ENCODE assay signal across 15 mouse cellular contexts in the genomic region with DNA sequence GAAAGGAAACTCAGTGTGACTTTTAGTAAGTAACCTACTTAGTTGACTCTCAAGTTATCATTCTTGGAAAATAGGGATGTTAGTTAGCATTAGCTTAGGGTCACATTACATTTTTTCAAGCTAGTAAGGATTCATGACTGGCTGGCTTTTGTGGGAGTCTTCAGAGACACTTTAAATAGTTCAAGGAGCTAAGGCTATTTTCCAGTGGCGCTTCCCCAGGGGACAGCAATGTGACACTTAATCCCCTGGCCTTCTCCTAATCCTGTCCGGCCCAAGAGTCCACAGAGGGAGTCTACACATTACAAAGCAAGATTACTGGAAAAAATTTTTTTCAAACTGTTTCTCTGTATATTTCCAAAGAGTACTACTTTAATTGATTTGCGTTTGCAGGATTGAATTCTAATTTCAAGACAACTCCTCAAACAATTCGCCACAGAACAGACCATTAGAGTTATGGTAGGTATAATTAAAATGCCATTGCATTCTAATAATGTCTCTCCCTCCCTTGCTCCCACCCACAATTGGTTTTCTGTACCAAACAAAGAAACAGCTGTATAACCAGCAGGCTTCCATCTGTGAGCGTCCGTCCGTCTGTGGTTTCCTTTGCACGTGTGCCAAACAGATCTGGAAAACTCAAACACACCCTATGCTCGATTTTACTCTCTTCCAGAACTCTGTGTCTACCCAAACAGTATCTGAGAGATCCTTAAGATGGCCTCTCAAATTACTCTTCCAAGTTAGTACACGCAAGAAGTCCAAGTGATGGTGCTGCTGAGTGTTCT.
DNase-seq lines count a peak whose midpoint lies in the region; ATAC-seq and TF ChIP-seq lines count a peak whose summit lies in the region.
"Had no signal": no experiment of that assay in that cellular context is flagged by ENCODE, and none has a peak within 500 bp of the region (broad histone marks: within the 10 kb centered on the region; RNA-seq: fewer than 3 reads in every experiment).

No protein-coding gene starts in this region.

- DNase-seq in heart, adult 11 months, result peak; percentile 95
- DNase-seq in heart, embryonic 10.5 days (ENCODE audit: low spot score), result no peak
- no peak for DNase-seq in lung, postnatal 25 days (ENCODE audit: low spot score)
- no peak for DNase-seq in heart, postnatal 0 days (ENCODE audit: low spot score)
- DNase-seq in spleen, adult 18-20 months, result no peak
- DNase-seq in midbrain, embryonic 11.5 days (ENCODE audit: low spot score, missing footprints), result no peak
- no peak for DNase-seq in left cerebral cortex, postnatal 4 days
- DNase-seq: adrenal gland, postnatal 25 days; cerebellum, adult 8-10 months; right cerebral cortex, adult 18-20 months had no signal

- TF ChIP-seq EP300 in heart, postnatal 0 days (IDR thresholded peaks at IDR 0.05; ENCODE audit: low read depth), result no peak

- ATAC-seq in lung, embryonic 16.5 days (ENCODE audit: low read depth), result peak; percentile 51; the same call in 1 of the 2 replicates
- no peak for ATAC-seq in heart, postnatal 0 days (ENCODE audit: insufficient read depth, low read depth)
- no peak for ATAC-seq in midbrain, embryonic 11.5 days (ENCODE audit: low FRiP score)
- ATAC-seq: midbrain, embryonic 13.5 days had no signal

- H3K4me2 ChIP-seq in lung, embryonic 16.5 days (ENCODE audit: low read depth, low read length), result no peak overlapping the region
- no peak overlapping the region for H3K4me2 ChIP-seq in heart, postnatal 0 days (ENCODE audit: low read depth, low read length)
- H3K4me2 ChIP-seq in midbrain, embryonic 11.5 days, result no peak overlapping the region
- H3K4me2 ChIP-seq: embryonic facial prominence, embryonic 13.5 days; midbrain, embryonic 13.5 days; neural tube, embryonic 13.5 days had no signal

- no peak for TF ChIP-seq CTCF in heart, postnatal 0 days (IDR thresholded peaks at IDR 0.05; ENCODE audit: low read depth)

- no peak overlapping the region for H3K4me3 ChIP-seq in heart, embryonic 10.5 days
- H3K4me3 ChIP-seq in lung, embryonic 16.5 days (ENCODE audit: low read length), result no peak overlapping the region
- no peak overlapping the region for H3K4me3 ChIP-seq in heart, postnatal 0 days (ENCODE audit: low read depth, low read length)
- H3K4me3 ChIP-seq in midbrain, embryonic 11.5 days (ENCODE audit: low read depth, low read length), result no peak overlapping the region
- H3K4me3 ChIP-seq: embryonic facial prominence, embryonic 13.5 days; hindbrain, embryonic 10.5 days; midbrain, embryonic 13.5 days; neural tube, embryonic 13.5 days had no signal

- H3K27ac ChIP-seq in heart, embryonic 10.5 days, result no peak overlapping the region
- 0 out of 2 replicates have a peak overlapping the region, but pooled peaks have one; percentile 10 for H3K27ac ChIP-seq in lung, embryonic 16.5 days (ENCODE audit: low read length)
- H3K27ac ChIP-seq in heart, postnatal 0 days (ENCODE audit: low read depth), result peak overlapping the region; percentile 20; the same call in 1 of the 2 replicates
- no peak overlapping the region for H3K27ac ChIP-seq in midbrain, embryonic 11.5 days (ENCODE audit: low read depth, low read length)
- H3K27ac ChIP-seq: embryonic facial prominence, embryonic 13.5 days; hindbrain, embryonic 10.5 days; midbrain, embryonic 13.5 days; neural tube, embryonic 13.5 days had no signal

- H3K4me1 ChIP-seq in heart, embryonic 10.5 days, result peaks cover 5% of the 10 kb centered on the region; the same call in 1 of the 2 replicates
- H3K4me1 ChIP-seq in lung, embryonic 16.5 days (replicated peaks; ENCODE audit: control insufficient read depth, insufficient read depth, low read length), result no peaks in the 10 kb centered on the region
- H3K4me1 ChIP-seq in heart, postnatal 0 days (ENCODE audit: control insufficient read depth, insufficient read depth), result peaks cover 13% of the 10 kb centered on the region
- no peaks in the 10 kb centered on the region for H3K4me1 ChIP-seq in midbrain, embryonic 11.5 days (ENCODE audit: control insufficient read depth, insufficient read depth, low read length)
- H3K4me1 ChIP-seq: embryonic facial prominence, embryonic 13.5 days; hindbrain, embryonic 10.5 days; midbrain, embryonic 13.5 days; neural tube, embryonic 13.5 days had no signal

- intact Hi-C loops in left cerebral cortex, postnatal 4 days (cut with DNase I), result no loop called here

- H3K9ac ChIP-seq in lung, embryonic 16.5 days (ENCODE audit: low read length), result no peak overlapping the region
- H3K9ac ChIP-seq in heart, postnatal 0 days (replicated peaks; ENCODE audit: low read depth, low read length), result no peak overlapping the region
- H3K9ac ChIP-seq in midbrain, embryonic 11.5 days (ENCODE audit: low read length), result no peak overlapping the region
- H3K9ac ChIP-seq: embryonic facial prominence, embryonic 13.5 days; midbrain, embryonic 13.5 days; neural tube, embryonic 13.5 days had no signal

- 84% methylated on average over 10 of the region's 10 CpGs for WGBS in heart, embryonic 10.5 days
- WGBS in lung, embryonic 16.5 days, result 58% methylated on average over 10 of the region's 10 CpGs
- 71% methylated on average over 10 of the region's 10 CpGs for WGBS in heart, postnatal 0 days
- 66% methylated on average over 10 of the region's 10 CpGs for WGBS in midbrain, embryonic 11.5 days

- no peaks in the 10 kb centered on the region for H3K36me3 ChIP-seq in heart, embryonic 10.5 days
- H3K36me3 ChIP-seq in lung, embryonic 16.5 days (ENCODE audit: control insufficient read depth, insufficient read depth, low read length), result no peaks in the 10 kb centered on the region
- no peaks in the 10 kb centered on the region for H3K36me3 ChIP-seq in heart, postnatal 0 days (replicated peaks; ENCODE audit: control insufficient read depth, insufficient read depth, low read length)
- H3K36me3 ChIP-seq in midbrain, embryonic 11.5 days (ENCODE audit: control insufficient read depth, insufficient read depth, low read length), result no peaks in the 10 kb centered on the region
- H3K36me3 ChIP-seq: embryonic facial prominence, embryonic 13.5 days; hindbrain, embryonic 10.5 days; midbrain, embryonic 13.5 days; neural tube, embryonic 13.5 days had no signal

- no peaks in the 10 kb centered on the region for H3K9me3 ChIP-seq in heart, embryonic 10.5 days
- H3K9me3 ChIP-seq in lung, embryonic 16.5 days (ENCODE audit: control insufficient read depth, low read length), result no peaks in the 10 kb centered on the region
- H3K9me3 ChIP-seq in heart, postnatal 0 days (replicated peaks; ENCODE audit: control insufficient read depth, low read length), result no peaks in the 10 kb centered on the region
- H3K9me3 ChIP-seq in midbrain, embryonic 11.5 days (ENCODE audit: control insufficient read depth, low read length), result no peaks in the 10 kb centered on the region
- H3K9me3 ChIP-seq: embryonic facial prominence, embryonic 13.5 days; hindbrain, embryonic 10.5 days; midbrain, embryonic 13.5 days; neural tube, embryonic 13.5 days had no signal

- H3K27me3 ChIP-seq in heart, embryonic 10.5 days (ENCODE audit: insufficient read depth, poor library complexity, severe bottlenecking), result no peaks in the 10 kb centered on the region
- no peaks in the 10 kb centered on the region for H3K27me3 ChIP-seq in lung, embryonic 16.5 days (ENCODE audit: control insufficient read depth, insufficient read depth, low read depth, low read length)
- no peaks in the 10 kb centered on the region for H3K27me3 ChIP-seq in heart, postnatal 0 days (ENCODE audit: control insufficient read depth, insufficient read depth, low read length)
- H3K27me3 ChIP-seq in midbrain, embryonic 11.5 days (ENCODE audit: control insufficient read depth, insufficient read depth, low read length), result no peaks in the 10 kb centered on the region
- H3K27me3 ChIP-seq: embryonic facial prominence, embryonic 13.5 days; midbrain, embryonic 13.5 days; neural tube, embryonic 13.5 days had no signal

Comparison
In these comparisons a context has a peak if more than half of its experiments do, and no peak if none do; other contexts are left out.
1. H3K27ac ChIP-seq: peak in lung, embryonic 16.5 days (single experiment) and heart, postnatal 0 days (single experiment); none in heart, embryonic 10.5 days (single experiment) and midbrain, embryonic 11.5 days (single experiment).